Mouse (Mus musculus) intestine, embryonic 16.5 days (tissue): ENCODE measurements at regions not wholly inside any gene's neighbourhood (a gene's known extent, or its start where the extent isn't known, plus 50 kb on each side); places are given as distances from the start of the nearest gene placed in this dataset.

Source experiments
- ATAC-seq: fragments of 200-750 bp; cut with Nextera tagmentation; 2 replicates; pipeline ENCODE4 v1.8.0; 2017; ENCODE audit warnings: moderate TSS enrichment, moderate library complexity
- H3K27ac ChIP-seq: fragments of 300-500 bp; sonication (generic); 2 replicates; pipeline ENCODE4 v1.5.1; 2014; ENCODE audit warnings: mild to moderate bottlenecking, low read length
- H3K27me3 ChIP-seq: fragments of 300-500 bp; sonication (generic); replicated peaks from 2 replicates; pipeline ENCODE4 v1.6.1; 2014; ENCODE audit warnings: low read length, control low read depth, mixed read lengths; ENCODE audit not compliant: control insufficient read depth, insufficient read depth
- H3K36me3 ChIP-seq: fragments of 300-500 bp; sonication (generic); 2 replicates; pipeline ENCODE4 v1.6.1; 2014; ENCODE audit warnings: low read length, control low read depth; ENCODE audit not compliant: control insufficient read depth, insufficient read depth
- H3K4me1 ChIP-seq: fragments of 300-500 bp; sonication (generic); 2 replicates; pipeline ENCODE4 v1.6.1; 2014; ENCODE audit warnings: low read length, control low read depth, mixed read lengths; ENCODE audit not compliant: control insufficient read depth, insufficient read depth
- H3K4me2 ChIP-seq: fragments of 300-500 bp; sonication (generic); 2 replicates; pipeline ENCODE4 v1.6.1; 2014; ENCODE audit warnings: low read depth, low read length, control low read depth
- H3K4me3 ChIP-seq: fragments of 300-500 bp; sonication (generic); 2 replicates; pipeline ENCODE4 v1.5.1; 2014; ENCODE audit warnings: mild to moderate bottlenecking, low read length
- H3K9ac ChIP-seq: fragments of 300-500 bp; sonication (generic); 2 replicates; pipeline ENCODE4 v1.6.1; 2014; ENCODE audit warnings: low read depth, low read length
- H3K9me3 ChIP-seq: fragments of 300-500 bp; sonication (generic); 2 replicates; pipeline ENCODE4 v1.6.1; 2016; ENCODE audit warnings: low read length, control low read depth; ENCODE audit not compliant: control insufficient read depth
- WGBS: fragments of 180-500 bp; shearing (Covaris S2); extraction: QIAGEN DNeasy Blood & Tissue Kit; methylation state at CpG from one replicate; pipeline ENCODE4 v1.1.7; 2014; 5-methylcytosine and 5-hydroxymethylcytosine counted together

- 54% methylated on average over 8 of the region's 8 CpGs for WGBS
- no peak for ATAC-seq
These were observed 337.6 kb downstream of the Mex3b start for GRCm38 (mm10) chr7:83204701-83205100.

GRCm38 (mm10) chr7:83206999-83207398 lies 339.9 kb downstream of the Mex3b start:
- no peak overlapping the region for H3K4me2 ChIP-seq
- no peaks in the 10 kb centered on the region for H3K36me3 ChIP-seq
- H3K4me1 ChIP-seq, result no peaks in the 10 kb centered on the region
- no peaks in the 10 kb centered on the region for H3K27me3 ChIP-seq
- 89% methylated on average over 2 of the region's 2 CpGs for WGBS
- H3K9ac ChIP-seq, result no peak overlapping the region
- H3K27ac ChIP-seq, result no peak overlapping the region
- ATAC-seq, result no peak
- no peaks in the 10 kb centered on the region for H3K9me3 ChIP-seq
- no peak overlapping the region for H3K4me3 ChIP-seq

More at GRCm38 (mm10) chr7:83204701-83205100, 337.6 kb downstream of the Mex3b start:
- Histone ChIP-seq H3K4me1 (peaks cover 8% of the 10 kb centered on the region; the same call in 1 of the 2 replicates), H3K27ac (no peak overlapping the region), H3K27me3 (no peaks in the 10 kb centered on the region), H3K4me2 (no peak overlapping the region), H3K9me3 (no peaks in the 10 kb centered on the region), H3K4me3 (no peak overlapping the region), H3K36me3 (no peaks in the 10 kb centered on the region), H3K9ac (no peak overlapping the region)

GRCm38 (mm10) chr7:83211611-83212010 lies 344.5 kb downstream of the Mex3b start:
- no peak overlapping the region for H3K4me2 ChIP-seq
- no peaks in the 10 kb centered on the region for H3K36me3 ChIP-seq
- H3K9me3 ChIP-seq, result no peaks in the 10 kb centered on the region
- no peaks in the 10 kb centered on the region for H3K4me1 ChIP-seq
- H3K27ac ChIP-seq, result no peak overlapping the region
- no peaks in the 10 kb centered on the region for H3K27me3 ChIP-seq
- no peak overlapping the region for H3K9ac ChIP-seq
- no peak overlapping the region for H3K4me3 ChIP-seq
- 88% methylated on average over 6 of the region's 6 CpGs for WGBS
- no peak for ATAC-seq

- no peaks in the 10 kb centered on the region for H3K4me1 ChIP-seq
- no peak overlapping the region for H3K9ac ChIP-seq
- H3K4me3 ChIP-seq, result no peak overlapping the region
- H3K4me2 ChIP-seq, result no peak overlapping the region
- no peak overlapping the region for H3K27ac ChIP-seq
- WGBS, result 77% methylated on average over 3 of the region's 3 CpGs
- no peaks in the 10 kb centered on the region for H3K9me3 ChIP-seq
- no peak for ATAC-seq
- no peaks in the 10 kb centered on the region for H3K27me3 ChIP-seq
- no peaks in the 10 kb centered on the region for H3K36me3 ChIP-seq
These were observed 355.0 kb downstream of the Mex3b start for GRCm38 (mm10) chr7:83222029-83222722.

GRCm38 (mm10) chr7:83227262-83228108 lies 357.2 kb upstream of the Tmc3 start:
- no peak overlapping the region for H3K27ac ChIP-seq
- no peak overlapping the region for H3K4me2 ChIP-seq
- H3K4me3 ChIP-seq, result no peak overlapping the region
- H3K27me3 ChIP-seq, result no peaks in the 10 kb centered on the region
- no peaks in the 10 kb centered on the region; the same call in 1 of the 2 replicates for H3K4me1 ChIP-seq
- WGBS, result 76% methylated on average over 7 of the region's 7 CpGs
- H3K36me3 ChIP-seq, result no peaks in the 10 kb centered on the region
- no peak for ATAC-seq
- no peaks in the 10 kb centered on the region for H3K9me3 ChIP-seq
- no peak overlapping the region for H3K9ac ChIP-seq

GRCm38 (mm10) chr7:83230496-83231325 lies 354.0 kb upstream of the Tmc3 start:
- H3K27ac ChIP-seq, result no peak overlapping the region
- no peak for ATAC-seq

GRCm38 (mm10) chr7:83235659-83236058 lies 349.1 kb upstream of the Tmc3 start:
- H3K9me3 ChIP-seq, result no peaks in the 10 kb centered on the region
- H3K36me3 ChIP-seq, result no peaks in the 10 kb centered on the region
- no peak overlapping the region for H3K4me2 ChIP-seq
- WGBS, result 92% methylated on average over 3 of the region's 3 CpGs
- H3K4me3 ChIP-seq, result no peak overlapping the region
- ATAC-seq, result no peak
- H3K9ac ChIP-seq, result no peak overlapping the region
- no peak overlapping the region for H3K27ac ChIP-seq
- no peaks in the 10 kb centered on the region for H3K4me1 ChIP-seq
- H3K27me3 ChIP-seq, result no peaks in the 10 kb centered on the region

More at GRCm38 (mm10) chr7:83230496-83231325, 354.0 kb upstream of the Tmc3 start:
- Histone ChIP-seq H3K9ac (no peak overlapping the region), H3K36me3 (no peaks in the 10 kb centered on the region), H3K27me3 (no peaks in the 10 kb centered on the region), H3K4me1 (no peaks in the 10 kb centered on the region; the same call in 1 of the 2 replicates), H3K4me3 (no peak overlapping the region), H3K4me2 (no peak overlapping the region), H3K9me3 (no peaks in the 10 kb centered on the region)
- 63% methylated on average over 3 of the region's 3 CpGs for WGBS

GRCm38 (mm10) chr7:83237336-83237735 lies 347.4 kb upstream of the Tmc3 start:
- Histone ChIP-seq H3K9ac (no peak overlapping the region), H3K4me1 (no peaks in the 10 kb centered on the region), H3K36me3 (no peaks in the 10 kb centered on the region), H3K9me3 (no peaks in the 10 kb centered on the region), H3K4me2 (no peak overlapping the region), H3K27ac (no peak overlapping the region), H3K4me3 (no peak overlapping the region), H3K27me3 (no peaks in the 10 kb centered on the region)
- no peak for ATAC-seq
- 87% methylated on average over 3 of the region's 3 CpGs for WGBS

- H3K4me1 ChIP-seq, result no peaks in the 10 kb centered on the region
- H3K36me3 ChIP-seq, result no peaks in the 10 kb centered on the region
- no peak overlapping the region for H3K4me2 ChIP-seq
- H3K27ac ChIP-seq, result no peak overlapping the region
- H3K27me3 ChIP-seq, result no peaks in the 10 kb centered on the region
- no peak overlapping the region for H3K9ac ChIP-seq
- no peaks in the 10 kb centered on the region for H3K9me3 ChIP-seq
- no peak overlapping the region for H3K4me3 ChIP-seq
- ATAC-seq, result no peak
These were observed 346.6 kb upstream of the Tmc3 start for GRCm38 (mm10) chr7:83238091-83238490.
